Mouse (Mus musculus) R1 (cell line): ENCODE measurements around the gene Stag1.
A peak's percentile ranks its signal among the peaks of the same experiment; 100 is the strongest.

Experiments
- DNase-seq: peaks from one replicate; pipeline ENCODE4 v3.0.0-alpha.2; 2018; ENCODE audit warnings: low read depth, low spot score

Gene Stag1

DNA sequence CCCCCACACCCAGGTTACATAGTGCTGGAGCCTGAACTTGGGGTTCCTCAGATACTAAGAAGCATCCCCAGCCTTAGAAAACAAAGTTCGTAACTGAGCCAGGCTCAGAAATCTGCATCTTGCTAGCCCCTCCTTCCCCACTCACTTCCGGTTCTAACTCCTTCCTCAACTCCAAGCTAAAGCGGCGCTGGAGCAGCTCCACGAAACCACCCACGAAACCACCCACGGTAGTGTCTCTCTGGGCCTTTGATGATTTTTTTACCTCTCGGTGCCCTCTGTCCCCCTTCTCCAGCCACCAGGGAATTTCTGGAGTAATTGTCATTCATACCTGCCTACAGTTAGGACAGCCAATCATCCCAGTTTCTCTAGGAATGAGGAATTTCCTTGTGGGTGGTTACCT lies at the start of gene Stag1:
Gene Stag1, plus strand, starts transcription at position 253 of the 400 bp plus-strand sequence.
- peak; percentile 77 for DNase-seq

- DNase-seq, result peak; percentile 74
Observed at GRCm38 (mm10) chr9:100548313-100548712, 49.3 kb upstream of the Stag1 start.

- no peak for DNase-seq
Observed at GRCm38 (mm10) chr9:100555686-100556085, 41.9 kb upstream of the Stag1 start.

GRCm38 (mm10) chr9:100558023-100558573 lies 39.5 kb upstream of the Stag1 start:
- DNase-seq, result no peak

GRCm38 (mm10) chr9:100558991-100559390 lies 38.6 kb upstream of the Stag1 start:
- no peak for DNase-seq

DNA sequence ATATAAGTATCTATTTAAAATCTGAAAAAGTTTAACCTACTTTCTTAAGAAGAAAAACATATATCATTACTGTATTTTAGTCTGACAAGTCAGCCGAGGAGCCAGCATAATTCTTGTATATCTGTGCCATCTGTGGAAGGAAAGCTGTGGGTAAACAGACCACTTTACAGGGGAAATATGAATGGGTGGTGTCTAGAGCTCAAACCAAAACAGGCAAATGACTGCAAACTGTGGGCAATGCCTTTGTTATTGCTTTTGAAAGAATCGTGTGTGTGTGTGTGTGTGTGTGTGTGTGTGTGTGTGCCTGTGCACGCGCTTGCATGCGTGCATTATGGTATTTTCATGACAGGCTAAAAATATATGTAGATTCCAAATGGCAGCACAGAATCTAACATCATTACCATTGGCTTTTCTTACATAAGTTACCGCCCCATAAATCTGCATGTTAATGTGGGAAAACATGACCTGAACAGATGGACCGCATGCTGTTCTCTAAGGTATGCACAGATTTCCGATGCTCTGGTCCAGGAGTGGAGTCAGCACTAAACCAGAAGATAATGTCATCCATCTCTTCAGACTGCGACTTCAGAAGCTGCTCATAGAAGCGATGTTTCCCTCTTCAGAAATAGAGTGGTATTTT lies 37.2 kb upstream of the Stag1 start:
- no peak for DNase-seq

- DNase-seq, result peak; percentile 55
Observed at GRCm38 (mm10) chr9:100569798-100570625, 27.6 kb upstream of the Stag1 start.

DNA sequence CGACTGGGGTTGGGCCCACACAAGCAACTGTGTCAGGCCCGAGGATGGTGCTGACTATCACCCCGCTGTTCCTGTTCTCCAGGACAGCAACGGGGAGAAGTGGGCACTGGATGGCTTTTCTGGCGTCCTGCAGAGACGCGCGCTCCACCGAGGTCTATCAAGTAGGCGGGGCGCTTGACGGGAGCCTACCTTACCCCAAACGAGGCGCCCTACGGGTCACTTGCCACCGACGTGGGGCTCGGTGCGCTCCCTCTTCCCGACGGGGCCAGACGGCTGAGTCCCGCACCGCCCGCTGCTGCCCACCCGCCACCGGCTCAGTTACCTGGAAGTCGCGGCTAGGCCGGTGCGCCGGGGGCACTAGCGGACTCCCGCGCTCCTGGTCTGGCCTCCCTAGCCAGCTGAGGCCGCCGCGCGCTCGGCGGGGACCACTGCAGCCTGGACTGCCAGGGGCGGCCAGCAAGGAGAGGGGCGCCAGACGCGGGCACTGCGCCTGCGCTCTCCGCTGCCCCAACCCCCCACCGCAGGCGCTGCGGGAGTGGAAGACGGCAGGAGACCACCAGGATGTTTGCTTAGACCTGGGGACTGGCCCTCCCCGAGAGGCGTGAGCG lies 26.9 kb upstream of the Stag1 start, which contains the start of gene Slc35g2:
Gene Slc35g2, minus strand, starts transcription at position 465 of the 608 bp plus-strand sequence.
- peak; percentile 12 for DNase-seq

DNA sequence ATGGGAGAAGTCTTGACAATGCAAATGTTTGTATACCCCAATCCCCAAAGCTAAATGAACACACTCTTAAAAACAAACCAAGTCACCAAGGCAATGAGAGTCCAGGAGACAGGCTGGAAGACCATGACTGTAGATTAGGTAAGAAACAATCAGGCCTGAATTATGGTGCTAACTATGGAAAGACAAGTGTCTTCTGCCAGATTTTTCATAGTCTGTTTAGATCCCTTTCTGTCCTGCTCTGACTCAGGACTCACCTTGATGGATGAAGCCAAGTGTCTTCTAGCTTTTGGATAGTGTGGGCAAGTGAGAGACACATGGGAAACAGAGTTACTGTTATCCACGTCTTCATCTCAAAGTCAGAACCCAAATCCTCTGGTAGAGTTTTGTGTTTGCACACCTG lies 26.1 kb upstream of the Stag1 start:
- no peak for DNase-seq

- DNase-seq, result no peak
Observed at GRCm38 (mm10) chr9:100573300-100573699, 24.3 kb upstream of the Stag1 start.

- no peak for DNase-seq
Observed at GRCm38 (mm10) chr9:100573942-100574341, 23.7 kb upstream of the Stag1 start.

GRCm38 (mm10) chr9:100580196-100580740 lies 17.3 kb upstream of the Stag1 start:
- peak; percentile 68 for DNase-seq

DNA sequence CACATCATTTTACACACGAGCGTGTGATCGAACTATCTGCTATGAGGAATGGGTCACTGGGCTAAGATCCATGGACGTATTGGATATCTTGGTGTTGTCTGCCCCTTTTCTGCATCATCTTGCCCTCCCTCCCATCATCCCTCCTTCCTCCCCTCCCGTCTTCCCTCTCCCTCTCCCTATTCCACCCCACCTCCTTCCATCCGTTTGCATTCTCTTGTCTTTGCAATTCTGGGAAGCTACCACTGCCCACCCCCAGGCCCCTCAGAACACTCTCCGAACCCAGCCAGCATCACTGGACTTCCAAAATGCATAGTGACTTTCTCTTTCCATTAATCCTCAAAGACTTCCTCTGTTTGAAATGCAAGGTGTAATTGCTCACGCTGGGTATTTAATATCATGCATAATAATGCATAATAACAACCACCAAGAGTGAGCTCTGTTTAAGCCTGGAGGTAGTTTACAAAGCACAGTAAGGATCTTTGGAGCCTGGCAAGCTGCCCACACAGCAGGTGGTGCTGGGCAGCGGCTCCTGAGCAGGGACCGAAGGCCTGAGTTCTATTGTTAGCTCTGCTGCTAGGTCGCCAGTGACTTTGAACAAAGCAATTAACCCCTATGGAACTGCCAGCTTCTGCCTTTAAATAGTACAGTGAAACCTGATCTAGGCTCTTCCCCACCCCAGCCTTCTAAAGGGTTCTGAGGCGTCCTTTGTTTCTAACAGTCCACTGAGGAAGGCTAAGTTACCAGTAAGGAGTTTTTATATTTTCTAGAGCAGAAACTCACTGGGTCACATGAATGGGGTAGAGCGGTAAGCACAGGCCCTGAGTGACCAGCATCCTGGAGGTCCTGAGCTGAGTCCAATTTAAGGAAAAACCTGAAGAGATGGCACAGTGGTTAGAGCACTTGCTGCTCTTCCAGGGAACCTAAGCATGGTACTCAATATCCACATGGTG lies 15.8 kb upstream of the Stag1 start:
- DNase-seq, result peak; percentile 79

DNA sequence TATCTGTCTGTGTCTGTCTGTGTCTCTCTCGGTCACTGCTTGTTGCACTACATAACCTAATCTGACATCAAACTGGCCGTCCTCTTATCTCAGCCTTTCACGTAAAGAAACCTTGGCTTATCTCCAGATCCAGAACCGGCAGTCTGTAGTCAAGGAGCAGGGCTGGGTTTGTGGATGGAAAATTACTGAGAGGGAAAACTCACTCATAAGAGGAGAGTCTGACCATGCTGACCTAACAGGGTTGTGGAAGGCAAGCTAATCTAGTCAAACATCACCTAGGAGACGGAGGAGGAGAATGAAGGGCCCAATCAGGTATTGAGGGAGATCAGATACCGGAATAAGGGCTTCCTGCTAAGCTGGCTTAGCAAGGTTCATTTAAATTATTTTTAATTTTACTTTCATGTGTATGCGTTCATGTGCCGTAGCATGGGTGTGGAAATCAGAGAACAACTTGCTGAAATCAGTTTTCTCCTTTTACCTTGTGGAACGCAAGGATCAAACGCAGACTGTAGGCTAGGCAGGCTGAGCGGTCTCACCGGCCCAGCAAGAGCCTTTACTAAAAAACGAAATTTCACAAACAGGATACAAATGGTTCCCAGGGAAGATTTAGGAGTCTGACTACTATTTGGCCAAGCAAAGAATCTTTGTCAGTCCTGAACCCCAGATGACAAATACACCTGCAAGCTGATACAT lies 14.6 kb upstream of the Stag1 start:
- no peak for DNase-seq

- no peak for DNase-seq
Observed at GRCm38 (mm10) chr9:100584031-100584430, 13.6 kb upstream of the Stag1 start.

DNA sequence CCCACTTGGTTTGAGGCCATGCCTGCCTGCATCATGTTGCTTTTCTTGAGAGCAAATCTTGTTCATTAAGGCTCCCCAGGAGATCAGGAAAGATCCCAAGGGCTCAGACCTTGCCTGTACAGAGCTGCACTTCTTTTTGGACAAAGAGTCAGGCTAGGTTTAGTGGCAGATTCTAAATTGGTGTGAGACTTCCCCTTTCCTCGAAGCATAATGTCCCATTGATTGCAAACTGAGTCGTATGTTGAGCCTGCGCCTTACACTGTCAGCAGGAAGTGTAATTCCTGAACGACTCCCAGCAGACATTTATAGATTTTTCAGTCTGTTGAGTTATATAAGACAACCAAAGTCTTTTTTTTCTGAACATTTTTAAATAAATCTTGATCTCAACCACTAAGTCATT lies 7.1 kb upstream of the Stag1 start:
- DNase-seq, result no peak

DNA sequence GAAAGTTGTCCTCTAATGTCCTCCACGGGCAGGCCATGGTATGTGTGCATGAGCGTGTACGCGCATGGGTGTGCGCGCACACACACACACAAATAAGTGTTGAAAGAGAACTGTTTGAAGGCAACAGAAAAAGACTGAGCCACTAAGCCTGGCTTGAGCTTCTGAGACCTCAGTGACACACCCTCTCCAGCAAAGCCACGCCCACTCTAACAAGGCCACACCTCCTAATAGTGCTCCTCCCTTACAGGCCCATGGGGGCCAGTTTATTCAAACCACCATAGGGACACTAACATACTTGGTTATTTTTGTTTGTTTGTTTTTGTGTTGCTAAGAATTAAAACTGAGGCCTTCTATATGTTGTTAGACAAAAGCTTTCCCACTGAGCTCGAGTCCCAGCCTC lies 1.3 kb upstream of the Stag1 start:
- DNase-seq, result peak; percentile 79

- peak; percentile 42 for DNase-seq
Observed at GRCm38 (mm10) chr9:100599761-100600328, 2.2 kb downstream of the Stag1 start.

- no peak for DNase-seq
Observed at GRCm38 (mm10) chr9:100602130-100602529, 4.5 kb downstream of the Stag1 start.

GRCm38 (mm10) chr9:100603156-100603555 lies 5.6 kb downstream of the Stag1 start:
- no peak for DNase-seq
